Mouse (Mus musculus) G1E (cell line): ENCODE data around the gene Casp8ap2. TPM values are rescaled to one million over a fixed set of nuclear protein-coding genes. Genes with fewer than 3 reads are reported as not detected.

Experiments used
- ATAC-seq: 2 replicates; pipeline ENCODE4 v1.8.0; 2016; ENCODE audit warnings: mild to moderate bottlenecking; ENCODE audit not compliant: insufficient number of reproducible peaks, poor library complexity, low FRiP score, severe bottlenecking; ENCODE audit errors: extremely low read depth
- DNase-seq: peaks from one replicate; pipeline ENCODE4 v3.0.0; 2012; ENCODE audit warnings: low spot score
- H3K27me3 ChIP-seq: 2 replicates; pipeline ENCODE4 v1.6.1; 2012; ENCODE audit warnings: mild to moderate bottlenecking, low read length, inconsistent platforms; ENCODE audit not compliant: insufficient read depth
- H3K36me3 ChIP-seq: replicated peaks from 2 replicates; pipeline ENCODE3; 2012; ENCODE audit warnings: mild to moderate bottlenecking, inconsistent platforms
- H3K4me1 ChIP-seq: 2 replicates; pipeline ENCODE4 v1.6.1; 2012; ENCODE audit warnings: low read depth, low read length, inconsistent platforms, mixed read lengths; ENCODE audit not compliant: insufficient read depth
- H3K4me3 ChIP-seq: 2 replicates; pipeline ENCODE4 v1.5.1; 2012; ENCODE audit warnings: low read depth, mild to moderate bottlenecking, inconsistent platforms, low read length, moderate library complexity, mixed read lengths
- H3K9me3 ChIP-seq: replicated peaks from 2 replicates; pipeline ENCODE4 v1.6.1; 2012; ENCODE audit warnings: inconsistent platforms
- CTCF ChIP-seq: IDR thresholded peaks from 2 replicates; pipeline ENCODE4 v1.5.1; 2012; ENCODE audit warnings: low read depth, low read length, inconsistent platforms, mixed read lengths
- GATA1 ChIP-seq: IDR thresholded peaks from 2 replicates; pipeline ENCODE4 v1.6.1; 2012; ENCODE audit warnings: borderline replicate concordance, low read length, inconsistent platforms, mixed read lengths
- GATA2 ChIP-seq: IDR thresholded peaks from 2 replicates; pipeline ENCODE4 v1.6.1; 2012; ENCODE audit warnings: low read depth, low read length, inconsistent platforms, borderline replicate concordance
- POLR2AphosphoS5 ChIP-seq: IDR thresholded peaks from 2 replicates; pipeline ENCODE4 v1.6.1; 2012; ENCODE audit warnings: low read depth, low read length, inconsistent platforms; ENCODE audit not compliant: insufficient replicate concordance
- TAL1 ChIP-seq: conservative IDR thresholded peaks from 2 replicates; pipeline ENCODE4 v1.6.1; 2012; ENCODE audit warnings: low read depth, low read length, inconsistent platforms, mixed read lengths
- polyA plus RNA-seq: library from polyadenylated mRNA; stranded (reverse); fragments of >175 nt; gene quantifications from 2 replicates; pipeline ENCODE4 v1.2.3, GENCODE M21; 2012
- total RNA-seq, 2 experiments: library from RNA; stranded (forward) in 1 of 2; stranded (reverse) in 1 of 2; fragments of 200-1000 nt in 1 of 2; fragments of >200 nt in 1 of 2; fragmentation: Nextera tagmentation in 1 of 2; gene quantifications; 2 replicates each; pipeline ENCODE4 v1.2.3; 2014 to 2017

The Casp8ap2 gene
- total and polyA plus RNA-seq, 3 experiments = 11.8 to 88.9 (median 80.7) TPM

DNA sequence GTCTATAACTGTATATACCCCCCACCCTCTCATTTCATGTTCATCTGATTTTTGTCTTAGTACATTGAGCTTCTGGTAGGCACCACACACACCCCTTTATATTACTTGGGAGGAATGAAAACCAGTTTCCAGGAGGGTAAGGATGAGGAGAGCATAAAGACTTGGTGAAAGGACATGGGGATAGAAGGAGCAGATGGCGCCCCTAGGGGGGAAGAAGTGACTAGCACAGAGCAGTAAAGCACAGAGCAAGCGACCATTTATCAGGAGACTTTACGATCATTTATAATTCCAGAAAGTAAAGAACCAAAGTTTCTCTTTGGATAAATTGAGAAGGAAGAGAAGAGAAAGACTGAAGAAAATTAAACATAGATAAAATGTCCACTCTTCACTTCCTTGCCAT, 65.6 kb downstream of the Casp8ap2 start:
- no peaks in the 10 kb centered on the region for H3K4me1 ChIP-seq
- no peak for TF ChIP-seq GATA2
- no peak for TF ChIP-seq TAL1
- TF ChIP-seq POLR2AphosphoS5 = no peak
- no peak for TF ChIP-seq GATA1
- no peak for TF ChIP-seq CTCF
- H3K27me3 ChIP-seq = no peaks in the 10 kb centered on the region
- no peak for DNase-seq
- H3K36me3 ChIP-seq = peaks cover 94% of the 10 kb centered on the region
- no peak overlapping the region for H3K4me3 ChIP-seq
- no peak for ATAC-seq
- H3K9me3 ChIP-seq = no peaks in the 10 kb centered on the region

DNA sequence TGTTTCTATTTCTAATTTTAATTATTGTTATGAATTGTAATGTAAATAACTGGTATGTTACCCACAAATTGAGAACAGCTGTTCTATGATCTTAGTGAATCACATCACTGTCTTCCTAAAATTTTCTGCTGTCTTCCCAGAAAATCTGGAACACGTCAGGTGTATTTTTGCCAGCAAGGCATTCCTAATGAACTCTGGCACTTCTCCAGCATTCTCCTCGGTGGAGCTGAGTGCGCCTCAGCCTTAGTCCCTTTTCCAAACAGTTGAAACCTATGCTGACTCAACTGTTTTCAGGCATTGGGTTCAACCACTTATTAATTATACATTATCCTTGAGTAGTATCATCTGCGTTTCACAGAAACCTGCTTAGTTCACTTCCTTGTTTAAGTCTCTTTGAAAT, 67.2 kb downstream of the Casp8ap2 start:
- DNase-seq = no peak
- no peak for ATAC-seq
- TF ChIP-seq GATA2 (no peak), CTCF (no peak), TAL1 (no peak), GATA1 (no peak), POLR2AphosphoS5 (no peak)
- H3K27me3 ChIP-seq = no peaks in the 10 kb centered on the region
- H3K36me3 ChIP-seq = peaks cover 92% of the 10 kb centered on the region
- H3K9me3 ChIP-seq = no peaks in the 10 kb centered on the region
- no peak overlapping the region for H3K4me3 ChIP-seq
- H3K4me1 ChIP-seq = no peaks in the 10 kb centered on the region

- H3K36me3 ChIP-seq = peaks cover 93% of the 10 kb centered on the region
- no peak for DNase-seq
Measured at GRCm38 (mm10) chr4:32683061-32683582, 67.9 kb downstream of the Casp8ap2 start.

More at GRCm38 (mm10) chr4:32683061-32683582, 67.9 kb downstream of the Casp8ap2 start:
- no peak for ATAC-seq
- Histone ChIP-seq H3K4me3 (no peak overlapping the region), H3K27me3 (no peaks in the 10 kb centered on the region), H3K9me3 (no peaks in the 10 kb centered on the region), H3K4me1 (no peaks in the 10 kb centered on the region)
- TF ChIP-seq GATA1 = no peak
- TF ChIP-seq CTCF = no peak
- TF ChIP-seq POLR2AphosphoS5 = no peak

Other genes starting within 250 kb of the Casp8ap2 start
- not detected in 2 replicates for gene Gja10, start 12.7 kb upstream of the Casp8ap2 start, total RNA-seq (2014; fragmentation: Nextera tagmentation)
- not detected in 2 replicates for gene Gja10, start 12.7 kb upstream of the Casp8ap2 start, total RNA-seq (2017)
- not detected in 2 replicates for gene Gja10, start 12.7 kb upstream of the Casp8ap2 start, polyA plus RNA-seq
- gene Mdn1, start 41.7 kb downstream of the Casp8ap2 start, total RNA-seq (2014; fragmentation: Nextera tagmentation) = 52.3 and 58.8 TPM in 2 replicates
- 34.1 TPM in 2 replicates for gene Mdn1, start 41.7 kb downstream of the Casp8ap2 start, total RNA-seq (2017)
- gene Mdn1, start 41.7 kb downstream of the Casp8ap2 start, polyA plus RNA-seq = 2.7 and 4.2 TPM in 2 replicates
- 34.3 and 42.0 TPM in 2 replicates for gene Lyrm2, start 184.8 kb downstream of the Casp8ap2 start, total RNA-seq (2014; fragmentation: Nextera tagmentation)
- gene Lyrm2, start 184.8 kb downstream of the Casp8ap2 start, total RNA-seq (2017) = 110 and 115 TPM in 2 replicates
- 1.6 and 3.2 TPM in 2 replicates for gene Lyrm2, start 184.8 kb downstream of the Casp8ap2 start, polyA plus RNA-seq